Mouse (Mus musculus) heart, postnatal 14 days (tissue): ENCODE results near the gene Bmp2k. TPM values are rescaled to one million over a fixed set of nuclear protein-coding genes. Genes with fewer than 3 reads are reported as not detected.

ENCODE experiments used
- total RNA-seq, 2 experiments: library from RNA; stranded (reverse); gene quantifications; 2 replicates each; pipeline ENCODE4 v1.2.3; 2021

Gene Bmp2k
- total RNA-seq, 2 experiments from 2014 or later, result 11.5 to 12.1 TPM

Other genes with a start within 250 kb of the Bmp2k start
- 10 to 100 TPM; 35.9 to 36.9 TPM for gene Anxa3, start 204.3 kb upstream of the Bmp2k start, total RNA-seq
- gene Paqr3, start 113.9 kb downstream of the Bmp2k start, total RNA-seq, result 1 to 10 TPM; 2.3 to 2.4 TPM